Mouse (Mus musculus): Measurements from ENCODE around the gene Wnt4. TPM values are rescaled to one million over a fixed set of nuclear protein-coding genes. Genes with fewer than 3 reads are reported as not detected.

The Wnt4 gene
- 2.8 and 4.0 TPM in 2 replicates for polyA plus RNA-seq (2015; fragmentation: Nextera tagmentation; extraction: Ambion mirVana)

DNA sequence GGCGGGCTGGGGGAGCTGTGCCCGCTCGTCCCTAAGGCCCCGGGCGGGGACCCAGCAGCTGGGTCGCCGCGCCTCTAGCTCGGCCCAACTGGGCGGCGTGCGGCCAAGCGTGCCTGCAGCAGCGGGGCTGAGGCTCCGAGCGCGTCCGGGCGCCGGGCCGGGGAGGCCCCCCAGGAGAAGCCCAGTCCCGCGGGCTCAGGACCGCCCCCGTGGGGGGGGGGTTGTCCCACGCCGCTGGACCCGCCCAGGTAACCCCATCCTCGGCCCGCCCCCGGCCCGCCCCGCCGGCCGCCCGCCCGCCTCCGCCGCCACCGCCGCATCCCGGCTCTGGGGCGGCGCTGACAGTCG is at the start of gene Wnt4:
TSS of gene Wnt4 (plus strand) at position 324 of the 348 bp plus-strand sequence.
- Histone ChIP-seq H3K9ac (peak within 1 kb of the TSS; percentile 49), H3K4me3 (replicated peaks) (peak within 1 kb of the TSS; percentile 53), H3K4me2 (replicated peaks) (peak within 1 kb of the TSS; percentile 97), H3K9me3 (no peaks in the 10 kb centered on the region), H3K36me3 (no peaks in the 10 kb centered on the region), H3K4me1 (replicated peaks) (peaks cover 27% of the 10 kb centered on the region), H3K27me3 (replicated peaks) (peaks cover 65% of the 10 kb centered on the region), H3K27ac (peak within 1 kb of the TSS; percentile 40; the same call in 1 of the 2 replicates)
- peak; percentile 77 for ATAC-seq
- WGBS, result 0% methylated on average over 23 of the region's 45 CpGs

DNA sequence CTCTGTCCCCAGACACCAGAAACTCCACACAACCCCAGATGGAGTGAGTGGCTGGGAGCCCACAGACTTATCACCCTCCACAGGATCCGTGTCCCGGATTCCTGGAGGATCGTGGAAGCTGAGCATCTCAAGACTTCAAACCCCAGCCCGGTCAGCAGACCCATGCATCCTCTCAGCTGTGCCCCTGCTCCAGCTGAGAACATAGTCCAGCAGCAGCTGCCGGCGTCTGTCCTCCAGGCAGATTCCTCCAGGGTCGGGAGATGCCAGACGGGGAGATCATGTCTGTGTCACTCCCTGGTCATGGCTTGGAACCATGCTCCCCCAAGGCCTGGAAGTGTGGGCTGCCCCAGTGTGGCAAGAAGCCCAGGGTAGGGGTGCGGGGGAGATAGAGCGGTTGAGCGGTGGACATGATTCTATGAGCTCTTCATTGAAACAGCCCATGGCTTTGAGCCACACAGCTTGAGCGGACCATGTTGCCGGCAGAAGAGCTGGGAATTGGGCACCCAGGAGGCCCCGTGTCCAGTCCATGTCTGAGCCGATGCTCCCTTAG is 48.6 kb upstream of the Wnt4 start:
- no peak overlapping the region for H3K4me3 ChIP-seq (replicated peaks)
- no peaks in the 10 kb centered on the region for H3K27me3 ChIP-seq (replicated peaks)
- no peaks in the 10 kb centered on the region for H3K36me3 ChIP-seq
- H3K4me1 ChIP-seq (replicated peaks), result peaks cover 9% of the 10 kb centered on the region
- H3K9ac ChIP-seq, result no peak overlapping the region
- WGBS, result 77% methylated on average over 15 of the region's 15 CpGs
- ATAC-seq, result no peak
- H3K9me3 ChIP-seq, result no peaks in the 10 kb centered on the region
- no peak overlapping the region for H3K4me2 ChIP-seq (replicated peaks)
- no peak overlapping the region for H3K27ac ChIP-seq

DNA sequence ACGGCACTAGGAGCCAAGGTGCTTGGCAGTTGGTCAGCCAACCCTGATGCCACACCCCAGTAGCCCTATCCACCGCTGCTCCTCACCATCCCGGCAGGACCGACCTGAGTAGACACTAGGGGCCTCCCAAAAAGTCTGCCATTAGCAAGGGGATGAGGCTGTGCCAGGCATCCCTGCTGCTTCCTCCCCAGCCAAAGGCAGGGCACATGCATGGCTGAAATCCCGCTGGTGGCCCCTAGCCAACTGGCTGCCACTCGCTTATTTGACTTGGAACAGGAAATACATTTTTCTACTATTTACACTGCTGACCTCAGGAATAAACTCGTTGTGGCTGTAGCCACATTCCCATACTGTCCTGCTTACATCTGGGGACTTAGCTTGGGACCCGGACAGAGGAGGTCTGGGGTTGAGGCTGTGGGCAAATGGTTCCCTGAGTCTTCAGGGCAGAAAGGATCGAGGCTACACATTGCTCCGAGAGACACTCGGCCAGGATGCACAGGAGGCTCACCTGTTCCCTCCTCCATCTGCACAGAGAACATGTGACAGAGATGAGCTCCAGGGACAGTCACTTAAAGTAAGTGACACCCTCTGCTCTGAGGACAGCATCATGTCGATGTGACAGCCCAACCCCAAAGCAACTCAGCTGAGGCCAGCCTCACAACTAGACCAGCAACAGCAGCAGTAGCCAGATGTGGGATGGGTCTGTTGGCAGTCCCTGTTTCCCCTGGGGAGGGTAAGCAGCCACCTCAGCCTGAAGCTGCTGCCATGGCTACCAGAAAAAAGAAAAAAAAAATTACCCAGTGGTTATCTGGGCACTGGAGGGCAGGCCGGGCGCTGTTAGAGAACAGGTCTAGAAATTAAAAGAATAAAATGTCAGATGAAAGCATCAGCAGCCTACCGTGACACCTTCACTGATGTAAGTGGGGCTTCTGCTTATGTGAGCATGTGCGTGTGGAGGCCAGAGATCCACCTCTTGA is 45.5 kb upstream of the Wnt4 start:
- no peak for ATAC-seq
- H3K4me1 ChIP-seq (replicated peaks), result peaks cover 9% of the 10 kb centered on the region
- H3K27me3 ChIP-seq (replicated peaks), result no peaks in the 10 kb centered on the region
- H3K36me3 ChIP-seq, result no peaks in the 10 kb centered on the region
- H3K27ac ChIP-seq, result peak overlapping the region; percentile 22; the same call in 1 of the 2 replicates
- no peak overlapping the region for H3K9ac ChIP-seq
- H3K4me3 ChIP-seq (replicated peaks), result no peak overlapping the region
- H3K4me2 ChIP-seq (replicated peaks), result no peak overlapping the region
- WGBS, result 58% methylated on average over 16 of the region's 16 CpGs
- no peaks in the 10 kb centered on the region for H3K9me3 ChIP-seq

DNA sequence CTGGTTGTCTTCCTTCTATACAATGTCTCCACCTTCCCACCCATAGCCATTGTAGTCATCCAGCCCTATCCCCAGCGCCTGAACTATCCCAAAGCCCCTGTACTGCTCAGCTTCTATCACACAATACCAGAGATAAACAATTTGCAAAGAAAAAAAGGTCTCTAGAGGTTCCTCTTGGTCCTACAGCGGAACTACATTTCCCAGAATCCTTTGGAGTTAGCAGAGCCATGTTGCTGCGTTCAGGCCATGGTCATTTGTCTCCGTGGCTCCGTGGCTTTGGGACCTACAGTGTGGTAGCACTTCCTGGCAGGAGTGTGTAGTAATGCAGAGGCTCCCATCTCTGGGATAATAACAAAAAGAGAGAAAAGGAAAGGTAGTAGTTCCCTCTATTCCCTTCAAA is 43.7 kb upstream of the Wnt4 start:
- no peak overlapping the region for H3K27ac ChIP-seq
- H3K27me3 ChIP-seq (replicated peaks), result no peaks in the 10 kb centered on the region
- H3K4me1 ChIP-seq (replicated peaks), result peaks cover 9% of the 10 kb centered on the region
- WGBS, result 64% methylated on average over 5 of the region's 5 CpGs
- no peak overlapping the region for H3K4me2 ChIP-seq (replicated peaks)
- no peaks in the 10 kb centered on the region for H3K9me3 ChIP-seq
- ATAC-seq, result no peak
- H3K36me3 ChIP-seq, result no peaks in the 10 kb centered on the region
- no peak overlapping the region for H3K9ac ChIP-seq
- H3K4me3 ChIP-seq (replicated peaks), result no peak overlapping the region

DNA sequence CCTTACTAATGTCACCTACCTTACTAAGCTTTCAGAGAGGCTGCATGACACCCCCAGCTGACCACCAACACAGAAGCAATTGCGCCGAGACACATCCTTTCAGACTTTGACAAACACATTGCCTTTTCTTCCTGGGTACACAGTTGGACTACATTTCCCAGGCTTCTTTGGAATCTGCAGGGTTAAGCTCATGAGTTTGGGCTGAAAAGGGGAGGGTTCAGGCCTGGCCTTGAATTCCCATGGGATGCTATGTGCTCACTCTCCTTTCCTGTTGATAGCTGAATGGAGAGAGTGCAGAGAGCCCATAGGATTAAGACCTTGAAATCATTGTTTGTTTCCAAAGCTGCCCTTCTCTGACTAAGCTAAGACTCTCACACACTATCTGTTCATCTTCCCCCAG is 42.8 kb upstream of the Wnt4 start:
- Histone ChIP-seq H3K36me3 (no peaks in the 10 kb centered on the region), H3K27ac (no peak overlapping the region), H3K4me1 (replicated peaks) (peaks cover 9% of the 10 kb centered on the region), H3K27me3 (replicated peaks) (no peaks in the 10 kb centered on the region), H3K9me3 (no peaks in the 10 kb centered on the region), H3K9ac (no peak overlapping the region), H3K4me2 (replicated peaks) (no peak overlapping the region), H3K4me3 (replicated peaks) (no peak overlapping the region)
- 81% methylated on average over 2 of the region's 2 CpGs for WGBS
- no peak for ATAC-seq

DNA sequence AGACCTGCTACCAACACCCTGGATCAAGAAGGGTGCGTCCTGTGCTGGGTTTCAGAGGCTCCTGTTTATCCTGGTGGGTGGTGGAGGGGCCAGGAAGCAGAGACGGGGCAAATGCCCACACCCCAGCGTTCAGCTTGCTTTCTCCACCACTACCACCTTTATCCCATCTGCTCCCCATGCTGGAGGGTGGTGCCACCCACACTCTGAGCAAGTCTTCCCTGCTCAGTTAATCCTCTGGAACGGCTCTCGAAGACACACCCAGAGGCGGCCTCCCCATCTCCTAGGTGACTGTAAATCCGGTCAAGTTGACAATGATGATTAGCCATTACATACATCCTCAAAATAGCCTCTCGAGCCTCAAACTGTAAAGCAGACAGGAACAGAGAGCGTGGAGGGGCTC is 41.9 kb upstream of the Wnt4 start:
- Histone ChIP-seq H3K27ac (no peak overlapping the region), H3K4me1 (replicated peaks) (peaks cover 9% of the 10 kb centered on the region), H3K9ac (no peak overlapping the region), H3K27me3 (replicated peaks) (no peaks in the 10 kb centered on the region), H3K36me3 (no peaks in the 10 kb centered on the region), H3K9me3 (no peaks in the 10 kb centered on the region), H3K4me3 (replicated peaks) (no peak overlapping the region), H3K4me2 (replicated peaks) (no peak overlapping the region)
- WGBS, result 59% methylated on average over 9 of the region's 9 CpGs
- no peak for ATAC-seq

DNA sequence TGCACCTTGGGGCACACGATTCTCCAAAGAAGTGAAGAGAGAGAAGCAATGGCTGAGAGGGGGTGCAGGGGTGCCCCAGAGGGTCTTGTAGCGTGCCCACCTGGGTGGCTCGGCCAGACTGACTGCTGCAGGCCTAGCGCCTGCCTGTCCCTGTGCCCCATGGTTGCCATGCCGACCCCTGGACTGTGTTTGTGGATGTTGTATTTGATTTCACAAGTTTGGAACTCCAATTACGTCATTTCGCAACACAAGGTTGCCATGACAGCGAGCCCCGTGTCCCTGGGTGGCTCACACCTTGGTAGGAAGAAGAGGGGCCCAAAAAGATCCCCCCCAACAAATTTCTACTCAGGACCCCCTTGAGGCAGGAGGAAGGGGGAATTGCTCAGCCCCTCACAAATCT is 32.4 kb upstream of the Wnt4 start:
- H3K9ac ChIP-seq, result no peak overlapping the region
- no peak for ATAC-seq
- H3K27me3 ChIP-seq (replicated peaks), result no peaks in the 10 kb centered on the region
- H3K9me3 ChIP-seq, result no peaks in the 10 kb centered on the region
- no peak overlapping the region for H3K4me2 ChIP-seq (replicated peaks)
- H3K27ac ChIP-seq, result no peak overlapping the region
- no peaks in the 10 kb centered on the region for H3K36me3 ChIP-seq
- no peak overlapping the region for H3K4me3 ChIP-seq (replicated peaks)
- WGBS, result 65% methylated on average over 9 of the region's 9 CpGs
- H3K4me1 ChIP-seq (replicated peaks), result no peaks in the 10 kb centered on the region

DNA sequence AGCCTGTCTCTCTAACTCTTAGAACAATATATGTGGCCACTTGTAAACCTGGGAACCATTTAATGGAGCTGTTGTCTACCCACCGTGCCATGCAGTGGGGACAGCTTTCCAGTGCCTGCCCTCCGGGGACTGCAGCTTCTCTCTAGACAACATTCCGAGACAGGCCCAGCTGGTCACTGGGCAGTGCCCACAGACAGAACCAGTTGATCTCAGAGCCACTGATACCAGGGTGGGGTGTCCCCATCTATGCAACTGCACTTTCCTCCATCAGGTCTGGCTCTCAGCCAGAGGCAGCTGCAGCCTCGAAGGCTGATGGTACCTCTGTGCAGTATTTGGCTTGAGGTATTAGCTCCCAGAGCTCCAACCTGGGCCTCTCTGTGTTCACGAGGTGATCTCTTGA is 27.0 kb upstream of the Wnt4 start:
- Histone ChIP-seq H3K4me2 (replicated peaks) (no peak overlapping the region), H3K27me3 (replicated peaks) (no peaks in the 10 kb centered on the region), H3K4me1 (replicated peaks) (0 out of 2 replicates have a peak, but pooled peaks cover 2% of the 10 kb centered on the region), H3K9me3 (no peaks in the 10 kb centered on the region), H3K9ac (no peak overlapping the region), H3K27ac (no peak overlapping the region), H3K4me3 (replicated peaks) (no peak overlapping the region), H3K36me3 (no peaks in the 10 kb centered on the region)
- WGBS, result 46% methylated on average over 5 of the region's 5 CpGs
- ATAC-seq, result no peak

DNA sequence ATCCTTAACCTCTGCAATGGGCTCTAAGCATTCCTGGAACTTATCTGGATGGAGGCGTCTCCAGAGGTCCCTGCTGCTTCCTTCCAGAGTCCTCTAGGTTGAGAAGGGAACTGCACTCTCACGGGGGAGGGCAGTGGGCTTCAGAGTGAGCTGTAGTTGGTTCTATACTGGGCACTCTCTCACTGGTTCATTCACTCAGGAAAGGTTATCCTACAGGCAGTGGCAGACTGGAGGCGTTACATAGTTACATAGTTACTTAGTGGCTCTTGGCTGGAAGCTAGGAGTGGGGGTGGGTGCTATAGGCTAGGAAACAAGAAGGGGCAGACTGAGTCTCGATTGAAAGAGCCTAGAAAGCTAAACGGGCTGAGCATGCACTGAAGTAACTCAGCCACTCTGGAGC is 26.4 kb upstream of the Wnt4 start:
- WGBS, result 46% methylated on average over 5 of the region's 5 CpGs
- ATAC-seq, result peak; percentile 23; the same call in 1 of the 2 replicates
- H3K9ac ChIP-seq, result no peak overlapping the region
- no peaks in the 10 kb centered on the region for H3K9me3 ChIP-seq
- 0 out of 2 replicates have a peak, but pooled peaks cover 2% of the 10 kb centered on the region for H3K4me1 ChIP-seq (replicated peaks)
- H3K4me3 ChIP-seq (replicated peaks), result no peak overlapping the region
- no peak overlapping the region for H3K4me2 ChIP-seq (replicated peaks)
- no peaks in the 10 kb centered on the region for H3K27me3 ChIP-seq (replicated peaks)
- H3K36me3 ChIP-seq, result no peaks in the 10 kb centered on the region
- no peak overlapping the region for H3K27ac ChIP-seq

DNA sequence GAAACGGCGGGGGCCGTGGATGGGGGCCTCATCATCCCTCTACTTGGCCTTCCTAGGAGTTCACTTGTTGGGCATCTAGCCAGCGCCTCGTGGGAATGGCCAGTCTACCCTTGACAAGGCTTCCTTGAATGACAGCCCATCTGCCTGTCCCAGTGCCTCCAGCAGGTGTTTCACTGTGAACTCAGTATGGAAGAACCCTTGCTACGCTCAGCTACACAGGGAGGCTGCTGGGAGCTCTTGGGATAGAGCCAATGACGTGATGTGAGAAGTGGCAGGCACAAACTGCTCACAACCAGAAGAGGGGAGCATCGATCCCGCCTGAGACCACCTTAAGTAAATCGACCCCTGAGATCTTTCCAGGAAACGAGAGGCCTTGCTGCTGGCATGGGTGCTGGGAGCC is 23.7 kb upstream of the Wnt4 start:
- no peak overlapping the region for H3K27ac ChIP-seq
- no peak overlapping the region for H3K4me3 ChIP-seq (replicated peaks)
- no peaks in the 10 kb centered on the region for H3K27me3 ChIP-seq (replicated peaks)
- no peaks in the 10 kb centered on the region for H3K36me3 ChIP-seq
- WGBS, result 53% methylated on average over 11 of the region's 11 CpGs
- H3K4me1 ChIP-seq (replicated peaks), result 0 out of 2 replicates have a peak, but pooled peaks cover 2% of the 10 kb centered on the region
- no peak overlapping the region for H3K9ac ChIP-seq
- ATAC-seq, result no peak
- H3K4me2 ChIP-seq (replicated peaks), result no peak overlapping the region
- no peaks in the 10 kb centered on the region for H3K9me3 ChIP-seq

DNA sequence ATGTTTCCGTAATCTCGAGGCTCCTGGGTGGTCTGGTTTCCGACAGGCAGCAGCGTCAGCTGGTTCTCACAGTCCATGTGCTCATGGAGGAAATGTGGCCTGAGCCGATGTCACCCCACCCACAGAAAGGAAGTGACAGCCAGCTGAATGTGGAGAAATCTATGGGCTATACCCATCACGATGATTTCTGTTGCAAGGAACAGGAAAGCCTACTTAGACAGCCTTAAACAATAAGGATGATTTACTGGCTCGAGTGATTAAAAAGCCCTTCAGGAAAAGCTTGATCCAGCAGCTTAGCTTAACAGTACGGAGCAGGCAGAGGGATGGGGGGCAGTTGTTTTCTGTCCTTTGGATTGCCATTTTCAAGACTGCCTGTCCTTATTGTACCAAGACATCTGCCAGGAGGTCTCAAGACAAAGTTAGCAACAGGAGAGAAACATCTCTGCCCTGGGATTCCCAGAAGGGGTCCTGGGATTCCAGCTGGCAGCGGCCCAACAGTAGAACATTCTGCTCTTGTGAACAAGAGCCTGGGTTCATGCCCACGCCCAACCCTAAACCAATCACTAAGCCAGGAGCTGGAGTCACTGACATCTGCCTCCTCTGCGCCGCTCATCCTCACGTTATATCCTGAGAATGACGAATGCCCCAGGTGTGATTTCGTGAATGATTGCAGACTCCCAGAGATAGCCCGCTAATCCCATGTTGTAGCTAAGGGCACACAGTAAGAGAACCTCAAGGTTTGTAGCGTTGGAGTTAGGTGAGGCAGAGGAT is 22.9 kb upstream of the Wnt4 start:
- 0 out of 2 replicates have a peak, but pooled peaks cover 2% of the 10 kb centered on the region for H3K4me1 ChIP-seq (replicated peaks)
- no peak overlapping the region for H3K4me2 ChIP-seq (replicated peaks)
- H3K36me3 ChIP-seq, result no peaks in the 10 kb centered on the region
- 67% methylated on average over 17 of the region's 17 CpGs for WGBS
- H3K27me3 ChIP-seq (replicated peaks), result no peaks in the 10 kb centered on the region
- no peak for ATAC-seq
- no peak overlapping the region for H3K27ac ChIP-seq
- H3K4me3 ChIP-seq (replicated peaks), result no peak overlapping the region
- H3K9ac ChIP-seq, result no peak overlapping the region
- no peaks in the 10 kb centered on the region for H3K9me3 ChIP-seq

DNA sequence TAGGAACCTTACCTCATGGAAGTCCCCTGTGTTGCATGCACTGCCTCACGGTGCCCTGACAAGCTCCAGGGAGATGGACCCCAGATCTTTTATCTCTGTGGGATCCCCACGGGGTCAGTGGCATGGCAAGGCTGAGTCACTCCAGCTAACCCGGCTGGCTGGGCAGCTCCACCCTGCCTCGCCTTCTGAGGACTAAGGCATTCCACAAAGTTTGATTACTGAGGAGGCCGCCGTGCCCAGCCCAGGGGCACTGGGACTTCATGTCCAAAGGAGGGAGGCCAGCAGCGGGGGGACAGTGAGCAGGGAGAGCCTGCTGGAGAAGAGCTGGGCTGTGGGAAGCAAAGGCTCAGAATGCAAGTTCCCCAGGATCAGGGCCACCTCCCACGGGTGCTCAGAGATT is 21.7 kb upstream of the Wnt4 start:
- 0 out of 2 replicates have a peak, but pooled peaks have one; percentile 31 for ATAC-seq
- 56% methylated on average over 8 of the region's 8 CpGs for WGBS
- Histone ChIP-seq H3K4me3 (replicated peaks) (no peak overlapping the region), H3K27ac (no peak overlapping the region), H3K36me3 (no peaks in the 10 kb centered on the region), H3K9me3 (no peaks in the 10 kb centered on the region), H3K9ac (no peak overlapping the region), H3K4me2 (replicated peaks) (no peak overlapping the region), H3K27me3 (replicated peaks) (no peaks in the 10 kb centered on the region), H3K4me1 (replicated peaks) (0 out of 2 replicates have a peak, but pooled peaks cover 2% of the 10 kb centered on the region)

All from intestine, embryonic 15.5 days (tissue).